Mouse (Mus musculus) cerebellum, postnatal 25 days (tissue): Measurements from ENCODE around the gene Necab3.
A peak's percentile ranks its signal among the peaks of the same experiment; 100 is the strongest.

Experiments used
- DNase-seq, 2 experiments: peaks; one replicate each; pipeline ENCODE4 v3.0.0; 2021; ENCODE audit warnings: mixed read lengths in 2 of 2

The Necab3 gene

DNA sequence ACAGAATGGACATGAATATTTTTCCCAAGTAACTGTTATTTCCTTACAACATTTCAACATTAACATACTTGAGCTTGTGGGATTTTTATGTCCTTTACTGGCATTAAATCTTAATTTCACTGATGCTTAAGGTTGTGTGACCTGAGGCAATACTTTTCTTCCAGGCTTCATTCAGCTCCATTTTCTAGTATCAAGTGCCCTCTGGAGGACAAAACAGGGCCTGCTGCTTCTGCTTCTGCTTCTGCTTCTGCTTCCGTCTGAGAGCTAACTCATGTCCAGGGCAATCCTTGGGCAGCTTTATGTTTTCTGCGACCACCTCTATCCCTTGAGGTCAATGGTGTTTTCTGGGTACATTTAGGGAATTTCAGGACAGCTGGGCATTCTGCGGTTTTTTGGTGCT is 19.0 kb downstream of the Necab3 start:
- DNase-seq = peak; percentile 64 to 79

DNA sequence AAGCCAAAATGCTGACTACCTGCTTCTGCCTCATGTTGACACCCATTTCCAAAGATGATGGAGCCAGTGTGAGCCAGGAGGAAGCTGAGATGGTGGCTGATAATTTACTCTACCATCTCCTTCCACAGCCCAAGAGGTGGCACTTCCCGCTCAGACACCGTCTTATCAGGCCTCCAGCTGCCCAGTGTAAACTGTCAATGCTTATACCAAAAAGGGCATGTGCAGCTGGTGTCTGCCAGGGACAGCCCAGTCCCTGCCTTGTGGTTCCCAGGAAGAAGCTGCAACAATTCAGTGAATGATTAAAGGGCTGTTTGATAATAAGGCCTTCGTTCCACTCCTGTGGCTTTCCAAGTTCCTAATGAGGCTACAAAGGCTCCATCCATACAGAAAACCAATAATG is 20.0 kb downstream of the Necab3 start:
- peak; percentile 8 to 23 for DNase-seq

DNA sequence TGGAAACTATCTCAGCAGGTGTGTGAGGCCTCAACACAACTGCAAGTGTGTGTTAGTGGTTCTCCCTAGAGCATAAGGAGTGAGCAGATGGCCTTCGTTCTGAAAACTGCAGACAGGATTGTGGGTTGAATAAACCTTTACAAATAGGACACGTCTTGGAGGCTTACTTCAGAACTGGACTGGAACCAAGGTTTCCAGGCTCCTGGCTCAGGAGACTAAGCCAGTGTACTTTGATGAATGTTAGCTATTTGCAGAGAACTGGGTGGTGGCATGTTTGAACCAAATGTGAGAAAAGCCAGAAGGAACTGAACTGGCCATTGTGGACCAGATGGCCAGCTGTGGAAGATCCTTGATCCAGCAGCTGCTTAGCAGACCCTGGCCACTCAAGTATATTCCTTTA is 20.4 kb downstream of the Necab3 start:
- peak; percentile 52 to 60 for DNase-seq

- no peak for DNase-seq
Observed at GRCm38 (mm10) chr2:154534704-154535270, 23.9 kb downstream of the Necab3 start.

- DNase-seq = no peak
Observed at GRCm38 (mm10) chr2:154532888-154533287, 25.8 kb downstream of the Necab3 start.

GRCm38 (mm10) chr2:154526531-154526930 is 32.2 kb downstream of the Necab3 start:
- DNase-seq = no peak

- no peak for DNase-seq
Observed at GRCm38 (mm10) chr2:154525285-154525684, 33.4 kb downstream of the Necab3 start.

- no peak for DNase-seq
Observed at GRCm38 (mm10) chr2:154522334-154522733, 36.4 kb downstream of the Necab3 start.

GRCm38 (mm10) chr2:154521449-154521848 is 37.2 kb downstream of the Necab3 start:
- DNase-seq = no peak

DNA sequence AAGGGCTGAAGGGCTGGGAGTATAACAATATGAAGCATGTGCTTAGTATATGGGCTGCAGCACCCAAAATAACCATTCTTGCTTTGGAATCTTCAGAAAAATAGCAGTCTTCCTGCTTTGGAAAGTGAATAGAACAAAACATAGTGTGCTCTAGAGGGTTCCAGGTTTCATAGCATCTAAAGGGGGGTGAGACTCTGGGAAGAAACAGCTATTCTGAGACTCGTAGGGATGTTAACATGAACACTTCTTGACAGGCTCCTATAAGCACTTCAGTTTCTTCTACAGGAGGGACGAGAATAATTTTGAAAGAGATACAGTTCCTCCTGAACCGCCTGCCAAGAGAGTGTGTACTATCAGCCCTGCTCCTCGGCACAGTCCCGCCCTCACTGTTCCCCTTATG is 41.3 kb downstream of the Necab3 start:
- no peak for DNase-seq

DNA sequence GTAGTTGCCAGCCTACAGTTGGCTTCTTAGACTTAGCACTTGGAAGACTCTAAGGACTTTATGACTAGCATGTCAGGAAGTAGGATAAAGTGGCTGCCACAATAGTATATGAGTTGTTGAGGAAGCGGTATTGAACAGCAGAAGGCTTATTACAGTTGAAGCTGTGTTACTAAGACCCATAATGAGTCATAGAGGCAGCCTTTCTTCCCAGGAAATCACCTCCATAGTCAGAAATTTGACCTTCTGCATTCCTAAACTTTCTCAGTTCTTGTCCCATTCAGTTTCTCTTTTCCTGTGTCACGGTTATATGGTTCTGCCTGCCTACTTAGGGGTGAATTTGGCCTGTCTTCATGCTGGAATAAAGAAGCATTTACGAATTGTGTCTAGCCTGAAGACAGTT is 41.7 kb downstream of the Necab3 start:
- DNase-seq = no peak

DNA sequence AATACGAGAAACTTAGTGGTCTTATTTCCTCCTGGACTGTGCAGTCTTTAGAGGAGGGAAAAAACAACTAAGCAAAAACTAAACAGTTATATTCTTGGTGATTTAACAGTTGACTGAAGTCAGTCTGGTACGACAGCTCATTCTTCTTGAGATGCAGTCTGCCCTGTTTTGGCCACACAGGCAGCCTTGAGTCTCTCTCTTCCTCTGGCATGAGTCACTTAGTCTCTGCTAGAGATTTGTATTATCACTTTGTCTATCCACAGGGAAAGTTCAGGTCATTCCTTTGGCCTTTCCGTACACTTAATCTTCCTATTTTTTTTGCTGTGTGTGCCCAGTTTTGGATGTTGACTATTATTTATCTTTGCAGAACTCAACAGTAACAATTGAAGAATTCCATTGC is 48.5 kb downstream of the Necab3 start:
- no peak for DNase-seq

DNA sequence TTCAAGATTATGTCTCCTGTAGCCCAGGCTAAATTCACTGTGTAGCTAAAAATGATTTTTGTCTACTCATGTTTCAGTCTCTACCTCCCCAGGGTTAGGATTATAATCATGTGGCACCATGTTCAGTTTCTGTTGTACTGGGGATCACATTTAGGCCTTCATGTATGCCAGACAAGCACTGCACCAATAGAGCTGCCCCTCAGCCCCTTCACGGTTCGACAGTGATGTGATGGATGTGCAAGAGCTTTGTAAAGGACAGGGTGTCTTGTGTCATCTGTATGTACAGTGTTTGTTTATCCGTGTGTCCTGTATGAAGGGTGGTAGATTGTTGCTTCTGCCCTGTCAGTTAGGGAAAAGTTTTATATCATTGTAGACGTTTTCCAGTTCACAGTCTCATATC is 50.2 kb downstream of the Necab3 start:
- DNase-seq = no peak

DNA sequence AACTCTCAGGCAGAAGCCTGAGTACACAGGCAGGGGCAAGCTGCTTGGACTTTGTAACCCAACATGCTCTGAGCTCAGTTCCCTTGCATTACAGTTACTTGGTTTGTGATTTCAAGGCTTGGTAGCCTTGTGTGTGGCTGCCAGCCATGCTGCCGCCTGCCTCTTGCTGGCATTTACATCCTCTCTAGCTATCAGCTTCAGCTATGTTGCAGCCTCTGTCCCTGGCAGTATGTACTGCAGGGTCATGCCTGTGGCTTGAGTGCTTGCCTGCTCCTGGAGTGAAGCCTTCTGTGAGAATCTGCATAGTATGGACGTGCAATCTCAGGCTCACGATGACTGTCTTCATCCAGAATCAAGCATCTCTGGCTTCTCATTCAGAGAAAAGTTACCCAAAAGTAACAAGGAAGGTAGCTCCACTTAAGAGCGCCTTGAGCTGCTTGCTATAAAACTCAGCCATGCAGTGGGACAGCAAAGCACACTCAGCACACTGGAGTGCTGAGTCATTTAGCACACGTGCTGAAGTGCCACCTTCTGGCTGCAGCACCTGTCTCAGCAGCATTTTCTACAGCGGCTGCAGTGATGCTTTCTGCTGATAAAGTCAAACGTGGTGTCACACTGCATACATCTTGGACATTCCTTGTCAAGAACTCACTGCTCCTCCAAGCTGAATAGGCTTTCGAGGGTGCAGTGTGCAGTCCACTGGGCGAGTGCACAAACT is 51.0 kb downstream of the Necab3 start:
- DNase-seq = peak; percentile 72 to 74

DNA sequence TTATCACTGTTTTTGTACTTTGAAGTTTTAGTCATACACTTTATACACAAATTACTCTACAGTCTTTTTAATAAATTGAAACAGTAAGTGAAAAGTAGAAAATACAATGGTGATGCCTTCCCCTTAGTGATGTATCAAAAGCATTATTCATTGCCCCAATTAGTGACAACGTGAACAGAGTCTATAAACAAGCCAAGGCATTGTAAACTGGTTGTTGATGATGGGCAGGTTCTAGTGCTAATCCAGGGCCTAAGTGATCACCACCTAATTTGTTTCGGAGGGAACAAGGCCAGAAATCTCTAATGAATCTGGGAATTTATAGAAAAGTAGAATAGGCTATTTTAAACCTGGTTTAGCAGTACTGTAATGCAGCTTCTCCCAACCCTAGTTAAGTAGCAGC is 51.6 kb downstream of the Necab3 start:
- no peak for DNase-seq

- no peak for DNase-seq
Observed at GRCm38 (mm10) chr2:154500758-154501157, 57.9 kb downstream of the Necab3 start.

- DNase-seq = no peak
Observed at GRCm38 (mm10) chr2:154499717-154500247, 58.9 kb downstream of the Necab3 start.

GRCm38 (mm10) chr2:154498571-154498970 is 60.1 kb downstream of the Necab3 start:
- DNase-seq = peak; percentile 71 to 73

DNA sequence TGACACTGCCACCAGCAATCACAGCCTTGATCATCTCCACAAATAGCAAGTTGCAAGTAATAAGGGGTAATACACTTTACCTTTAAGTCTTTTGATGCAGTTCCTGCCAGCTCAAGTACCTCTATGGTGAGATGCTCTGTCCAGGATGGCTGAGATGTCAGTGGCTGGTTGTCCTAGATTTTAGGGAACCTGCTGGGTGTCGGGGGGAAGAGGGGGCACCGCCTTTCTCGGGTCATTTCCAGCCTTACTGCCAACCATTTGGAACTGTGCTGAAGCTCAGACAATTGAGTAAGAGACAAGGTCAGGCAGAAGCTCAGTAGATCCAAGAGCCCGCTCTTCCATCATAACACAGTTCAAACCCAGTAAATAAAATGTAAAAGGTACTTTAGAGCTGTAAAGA is 63.7 kb downstream of the Necab3 start:
- peak; percentile 35 to 45 for DNase-seq
